Mouse (Mus musculus) G1E (cell line): Measurements from ENCODE around the gene Ctse. TPM values are rescaled to one million over a fixed set of nuclear protein-coding genes. Genes with fewer than 3 reads are reported as not detected.

ENCODE experiments used
- ATAC-seq: 2 replicates; pipeline ENCODE4 v1.8.0; 2016; ENCODE audit warnings: mild to moderate bottlenecking; ENCODE audit not compliant: insufficient number of reproducible peaks, poor library complexity, low FRiP score, severe bottlenecking; ENCODE audit errors: extremely low read depth
- DNase-seq: peaks from one replicate; pipeline ENCODE4 v3.0.0; 2012; ENCODE audit warnings: low spot score
- H3K27me3 ChIP-seq: 2 replicates; pipeline ENCODE4 v1.6.1; 2012; ENCODE audit warnings: mild to moderate bottlenecking, low read length, inconsistent platforms; ENCODE audit not compliant: insufficient read depth
- H3K36me3 ChIP-seq: replicated peaks from 2 replicates; pipeline ENCODE3; 2012; ENCODE audit warnings: mild to moderate bottlenecking, inconsistent platforms
- H3K4me1 ChIP-seq: 2 replicates; pipeline ENCODE4 v1.6.1; 2012; ENCODE audit warnings: low read depth, low read length, inconsistent platforms, mixed read lengths; ENCODE audit not compliant: insufficient read depth
- H3K4me3 ChIP-seq: 2 replicates; pipeline ENCODE4 v1.5.1; 2012; ENCODE audit warnings: low read depth, mild to moderate bottlenecking, inconsistent platforms, low read length, moderate library complexity, mixed read lengths
- H3K9me3 ChIP-seq: replicated peaks from 2 replicates; pipeline ENCODE4 v1.6.1; 2012; ENCODE audit warnings: inconsistent platforms
- CTCF ChIP-seq: IDR thresholded peaks from 2 replicates; pipeline ENCODE4 v1.5.1; 2012; ENCODE audit warnings: low read depth, low read length, inconsistent platforms, mixed read lengths
- GATA1 ChIP-seq: IDR thresholded peaks from 2 replicates; pipeline ENCODE4 v1.6.1; 2012; ENCODE audit warnings: borderline replicate concordance, low read length, inconsistent platforms, mixed read lengths
- GATA2 ChIP-seq: IDR thresholded peaks from 2 replicates; pipeline ENCODE4 v1.6.1; 2012; ENCODE audit warnings: low read depth, low read length, inconsistent platforms, borderline replicate concordance
- POLR2AphosphoS5 ChIP-seq: IDR thresholded peaks from 2 replicates; pipeline ENCODE4 v1.6.1; 2012; ENCODE audit warnings: low read depth, low read length, inconsistent platforms; ENCODE audit not compliant: insufficient replicate concordance
- TAL1 ChIP-seq: conservative IDR thresholded peaks from 2 replicates; pipeline ENCODE4 v1.6.1; 2012; ENCODE audit warnings: low read depth, low read length, inconsistent platforms, mixed read lengths
- polyA plus RNA-seq: library from polyadenylated mRNA; stranded (reverse); fragments of >175 nt; gene quantifications from 2 replicates; pipeline ENCODE4 v1.2.3, GENCODE M21; 2012
- total RNA-seq, 2 experiments: library from RNA; stranded (forward) in 1 of 2; stranded (reverse) in 1 of 2; fragments of 200-1000 nt in 1 of 2; fragments of >200 nt in 1 of 2; fragmentation: Nextera tagmentation in 1 of 2; gene quantifications; 2 replicates each; pipeline ENCODE4 v1.2.3; 2014 to 2017

Ctse gene
- total and polyA plus RNA-seq, 3 experiments: 246 to 2,087 (median 482) TPM

- no peaks in the 10 kb centered on the region for H3K27me3 ChIP-seq
- no peak for DNase-seq
- ATAC-seq: no peak
- peaks cover 4% of the 10 kb centered on the region for H3K36me3 ChIP-seq
- H3K4me3 ChIP-seq: peak overlapping the region; percentile 42; the same call in 1 of the 2 replicates
- TF ChIP-seq TAL1: no peak
- TF ChIP-seq CTCF: no peak
- no peak for TF ChIP-seq POLR2AphosphoS5
- no peak for TF ChIP-seq GATA2
- no peak for TF ChIP-seq GATA1
- no peaks in the 10 kb centered on the region for H3K9me3 ChIP-seq
- H3K4me1 ChIP-seq: peaks cover 34% of the 10 kb centered on the region
These were observed 3.5 kb downstream of the Ctse start for GRCm38 (mm10) chr1:131641565-131641964.

- TF ChIP-seq TAL1 (no peak), GATA1 (no peak), GATA2 (no peak), POLR2AphosphoS5 (no peak), CTCF (no peak)
- no peak for DNase-seq
These were observed 4.1 kb downstream of the Ctse start for GRCm38 (mm10) chr1:131642251-131642650.

GRCm38 (mm10) chr1:131652670-131653443 is 14.8 kb downstream of the Ctse start:
- TF ChIP-seq POLR2AphosphoS5 (no peak), CTCF (no peak), GATA1 (no peak), GATA2 (no peak), TAL1 (no peak)
- DNase-seq (no peak), ATAC-seq (peak; percentile 46; the same call in 1 of the 2 replicates)
- Histone ChIP-seq H3K9me3 (no peaks in the 10 kb centered on the region), H3K27me3 (no peaks in the 10 kb centered on the region), H3K4me1 (peaks cover 61% of the 10 kb centered on the region), H3K4me3 (peak overlapping the region; percentile 49; the same call in 1 of the 2 replicates), H3K36me3 (peaks cover 42% of the 10 kb centered on the region)

More at GRCm38 (mm10) chr1:131642251-131642650, 4.1 kb downstream of the Ctse start:
- Histone ChIP-seq H3K36me3 (peaks cover 4% of the 10 kb centered on the region), H3K4me1 (peaks cover 27% of the 10 kb centered on the region), H3K4me3 (peak overlapping the region; percentile 55; the same call in 1 of the 2 replicates), H3K9me3 (no peaks in the 10 kb centered on the region), H3K27me3 (no peaks in the 10 kb centered on the region)
- no peak for ATAC-seq

GRCm38 (mm10) chr1:131655601-131656000 is 17.5 kb downstream of the Ctse start:
- ATAC-seq (no peak), DNase-seq (no peak)
- H3K4me3 ChIP-seq: peak overlapping the region; percentile 10; the same call in 1 of the 2 replicates
- no peaks in the 10 kb centered on the region for H3K27me3 ChIP-seq
- H3K4me1 ChIP-seq: peaks cover 87% of the 10 kb centered on the region
- peaks cover 62% of the 10 kb centered on the region for H3K36me3 ChIP-seq
- no peaks in the 10 kb centered on the region for H3K9me3 ChIP-seq
- no peak for TF ChIP-seq CTCF
- TF ChIP-seq GATA2: no peak
- no peak for TF ChIP-seq POLR2AphosphoS5
- no peak for TF ChIP-seq TAL1
- TF ChIP-seq GATA1: no peak

- Histone ChIP-seq H3K27me3 (no peaks in the 10 kb centered on the region), H3K9me3 (no peaks in the 10 kb centered on the region), H3K4me1 (peaks cover 82% of the 10 kb centered on the region), H3K4me3 (no peak overlapping the region; the same call in 1 of the 2 replicates), H3K36me3 (peaks cover 80% of the 10 kb centered on the region)
- peak; percentile 81 for DNase-seq
- ATAC-seq: peak; percentile 75
- TF ChIP-seq POLR2AphosphoS5 (no peak), GATA2 (no peak), TAL1 (no peak), CTCF (peak; percentile 93)
These were observed 19.8 kb downstream of the Ctse start for GRCm38 (mm10) chr1:131657945-131658354.

GRCm38 (mm10) chr1:131659512-131660085 is 21.5 kb downstream of the Ctse start:
- no peak overlapping the region for H3K4me3 ChIP-seq
- no peak for ATAC-seq
- TF ChIP-seq GATA2 (no peak), CTCF (no peak), GATA1 (no peak), TAL1 (no peak), POLR2AphosphoS5 (no peak)
- H3K27me3 ChIP-seq: no peaks in the 10 kb centered on the region
- H3K9me3 ChIP-seq: no peaks in the 10 kb centered on the region
- peaks cover 68% of the 10 kb centered on the region for H3K4me1 ChIP-seq
- peaks cover 80% of the 10 kb centered on the region for H3K36me3 ChIP-seq
- DNase-seq: peak; percentile 39
